Mouse (Mus musculus) common myeloid progenitor, adult 5-6 weeks (primary cell): Measurements from ENCODE around the gene B3gat2. TPM values are rescaled to one million over a fixed set of nuclear protein-coding genes. Genes with fewer than 3 reads are reported as not detected.
A peak's percentile ranks its signal among the peaks of the same experiment; 100 is the strongest.

Experiments
- ATAC-seq: replicated peaks from 2 replicates; pipeline ENCODE4 v1.8.0; 2016; ENCODE audit warnings: low read depth, mild to moderate bottlenecking, moderate TSS enrichment, inconsistent platforms; ENCODE audit not compliant: poor library complexity, severe bottlenecking
- total RNA-seq: library from RNA; stranded (forward); fragments of 200-1000, 187-1606 nt; gene quantifications from 2 replicates; pipeline ENCODE4 v1.2.3, GENCODE M21; 2017

Gene B3gat2
- 0.50 TPM in 1 of 2 replicates, not detected in the other for total RNA-seq

DNA sequence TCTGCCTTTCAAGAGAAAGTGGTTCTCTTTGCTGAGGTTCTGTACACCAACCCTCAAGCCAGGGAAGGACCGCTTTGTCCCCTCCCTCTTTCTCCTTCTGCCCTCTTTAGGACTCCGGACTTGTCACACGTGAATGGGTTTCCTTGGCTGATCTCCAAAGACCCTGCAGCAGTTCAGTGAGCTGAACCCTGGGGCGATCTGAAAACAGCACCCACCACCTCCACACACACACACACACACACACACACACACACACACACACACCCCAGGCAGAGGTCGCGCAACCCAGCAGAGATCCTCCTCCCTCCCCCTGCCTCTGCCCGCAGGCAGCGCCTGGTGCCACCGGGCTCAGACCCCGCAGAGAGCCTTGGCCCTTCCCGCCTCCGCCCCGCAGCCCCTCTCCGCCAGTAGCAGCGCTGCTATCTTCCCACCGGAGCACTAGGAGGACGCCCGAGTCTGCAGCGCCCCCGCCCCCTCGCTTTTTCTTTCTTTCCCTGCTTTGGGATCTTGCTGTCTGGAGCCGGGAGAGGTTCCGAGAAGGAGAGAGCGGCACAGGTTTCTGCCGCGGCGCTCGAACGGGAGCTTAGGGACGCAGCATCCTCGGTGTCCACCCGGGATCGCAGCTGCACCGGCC is at the start of gene B3gat2:
B3gat2 (plus strand) TSS at position 252 of the 634 bp plus-strand sequence.
- ATAC-seq, result no peak

- no peak for ATAC-seq
These were observed 41.2 kb upstream of the B3gat2 start for GRCm38 (mm10) chr1:23720326-23720725.

DNA sequence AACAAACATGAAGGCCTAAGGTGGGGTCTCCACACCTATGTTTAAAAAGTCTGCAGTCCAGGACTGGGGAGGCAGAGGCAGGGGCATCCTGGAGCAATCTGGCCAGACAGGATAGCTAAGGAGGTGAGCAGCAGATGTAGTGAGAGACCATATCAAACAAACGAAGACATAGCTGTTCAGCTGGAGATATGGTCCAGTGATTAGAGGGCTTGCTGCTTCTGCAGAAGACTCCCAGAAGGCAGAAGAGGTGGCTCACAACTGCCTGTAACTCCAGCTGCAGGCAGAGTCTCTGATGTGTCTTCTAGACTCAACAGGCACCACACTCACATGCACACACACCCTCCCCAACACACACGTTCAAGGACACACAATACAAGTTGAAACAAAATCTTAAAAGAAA is 40.5 kb upstream of the B3gat2 start:
- ATAC-seq, result no peak

DNA sequence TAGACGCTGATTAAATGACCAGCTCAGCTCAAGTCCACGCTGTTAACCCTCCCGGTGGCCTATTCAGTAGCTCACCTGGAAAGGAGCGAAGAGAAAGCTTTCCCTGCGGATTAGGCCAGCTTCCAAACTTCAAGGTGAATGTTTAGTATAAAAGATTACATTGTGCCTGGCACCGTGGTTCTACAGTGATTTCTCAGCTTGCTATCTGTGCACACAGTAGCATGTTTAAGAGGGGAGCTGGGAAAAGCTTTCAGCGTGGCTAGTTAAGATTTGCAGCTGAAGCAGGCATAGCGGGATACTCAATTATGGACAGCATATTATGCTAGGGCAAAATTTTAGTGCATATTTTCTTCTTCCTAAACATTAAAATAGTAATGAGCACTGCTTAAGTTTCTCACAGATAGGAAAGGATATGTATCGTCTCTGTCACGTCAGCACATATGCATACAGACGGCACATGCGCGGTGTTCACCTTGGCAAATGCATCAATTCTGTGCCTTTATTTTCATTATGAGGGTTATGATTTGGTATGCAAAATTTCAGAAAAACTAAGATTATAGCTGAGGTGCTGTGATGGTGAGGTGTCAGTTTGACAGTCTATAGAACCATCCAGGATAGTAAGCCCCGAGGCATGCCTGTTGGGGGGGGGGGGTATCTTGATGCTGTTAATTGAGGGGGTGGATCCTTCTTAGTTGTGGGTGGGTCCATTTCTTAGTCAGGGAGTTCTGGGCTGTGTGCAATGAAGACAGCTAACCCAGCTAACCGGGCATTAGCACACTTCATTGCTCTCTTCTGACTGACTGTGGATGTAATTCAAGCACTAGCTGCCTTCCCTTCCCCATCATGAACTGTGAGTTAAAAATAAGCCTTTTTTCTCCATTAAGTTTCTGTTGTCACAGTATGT is 38.8 kb upstream of the B3gat2 start:
- ATAC-seq, result no peak

DNA sequence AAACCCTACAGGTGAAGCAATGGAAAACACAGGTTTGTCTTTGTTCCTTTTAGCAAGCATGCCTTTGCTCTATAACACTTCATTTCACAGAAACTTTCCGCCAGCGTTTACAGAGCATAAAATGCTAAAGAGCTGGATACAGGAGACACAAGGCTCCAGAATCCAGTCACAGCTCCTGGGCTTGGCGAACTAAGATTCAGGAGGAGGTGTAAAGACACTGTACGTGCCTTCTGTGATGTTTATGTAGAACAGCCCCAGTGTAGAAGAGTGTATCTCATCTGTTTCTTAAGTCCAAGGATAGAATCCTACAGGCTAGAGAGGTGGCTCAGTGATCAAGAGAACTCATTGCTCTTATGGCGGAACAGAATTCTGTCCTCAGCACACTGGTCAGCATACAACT is 30.2 kb upstream of the B3gat2 start:
- no peak for ATAC-seq

DNA sequence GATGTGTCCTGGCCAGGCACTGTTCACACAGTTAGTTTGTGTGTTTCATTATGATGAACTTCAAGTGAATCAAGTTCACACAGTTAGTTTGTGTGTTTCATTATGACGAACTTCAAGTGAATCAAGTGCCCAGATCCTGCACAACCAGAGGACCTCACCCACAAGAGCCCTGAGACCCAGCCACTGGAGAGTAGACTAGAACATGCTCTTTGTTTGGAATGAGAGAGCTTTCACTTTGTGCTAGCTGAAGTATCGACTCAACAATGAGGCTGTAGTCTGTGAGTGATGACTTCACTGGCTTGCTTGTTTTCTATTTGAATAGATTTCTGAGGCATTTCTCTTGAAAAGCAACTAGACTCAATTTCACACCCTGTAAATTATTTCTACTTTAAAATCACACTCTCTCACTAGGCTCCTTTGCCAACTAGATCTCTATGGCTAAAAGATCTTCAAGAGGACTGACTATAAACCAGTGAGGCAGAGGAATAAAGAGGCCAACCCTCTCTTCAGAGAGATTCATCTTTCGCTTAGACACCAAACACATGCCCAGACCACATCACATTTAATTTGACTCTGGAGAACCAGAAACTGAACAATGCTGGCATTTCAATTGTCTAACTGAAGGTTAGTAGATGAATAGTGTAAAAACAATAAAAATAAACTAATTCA is 10.6 kb upstream of the B3gat2 start:
- ATAC-seq, result no peak

DNA sequence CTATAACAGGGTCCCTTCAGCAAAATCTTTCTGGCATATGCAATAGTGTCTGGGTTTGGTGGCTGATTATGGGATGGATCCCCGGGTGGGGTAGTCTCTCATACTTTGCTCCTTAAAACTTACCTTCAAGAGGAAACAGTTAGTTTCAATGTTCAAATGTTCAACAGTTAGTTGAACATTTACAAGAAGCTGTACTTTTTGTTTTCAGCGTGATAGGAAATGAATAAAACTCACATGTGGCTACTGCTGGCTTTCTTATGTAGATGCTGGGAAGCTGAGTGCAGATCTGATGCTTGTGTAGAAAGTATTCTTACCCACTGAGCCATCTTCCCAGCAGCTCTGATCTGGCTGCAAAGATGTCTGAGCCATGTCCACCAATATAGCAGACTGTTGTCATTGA is 8.5 kb upstream of the B3gat2 start:
- no peak for ATAC-seq

GRCm38 (mm10) chr1:23753591-23753990 is 8.0 kb upstream of the B3gat2 start:
- ATAC-seq, result no peak

GRCm38 (mm10) chr1:23754340-23754739 is 7.2 kb upstream of the B3gat2 start:
- no peak for ATAC-seq

GRCm38 (mm10) chr1:23754967-23755366 is 6.6 kb upstream of the B3gat2 start:
- ATAC-seq, result no peak

- ATAC-seq, result peak; percentile 52
These were observed 659 bp downstream of the B3gat2 start for GRCm38 (mm10) chr1:23762136-23762687.

DNA sequence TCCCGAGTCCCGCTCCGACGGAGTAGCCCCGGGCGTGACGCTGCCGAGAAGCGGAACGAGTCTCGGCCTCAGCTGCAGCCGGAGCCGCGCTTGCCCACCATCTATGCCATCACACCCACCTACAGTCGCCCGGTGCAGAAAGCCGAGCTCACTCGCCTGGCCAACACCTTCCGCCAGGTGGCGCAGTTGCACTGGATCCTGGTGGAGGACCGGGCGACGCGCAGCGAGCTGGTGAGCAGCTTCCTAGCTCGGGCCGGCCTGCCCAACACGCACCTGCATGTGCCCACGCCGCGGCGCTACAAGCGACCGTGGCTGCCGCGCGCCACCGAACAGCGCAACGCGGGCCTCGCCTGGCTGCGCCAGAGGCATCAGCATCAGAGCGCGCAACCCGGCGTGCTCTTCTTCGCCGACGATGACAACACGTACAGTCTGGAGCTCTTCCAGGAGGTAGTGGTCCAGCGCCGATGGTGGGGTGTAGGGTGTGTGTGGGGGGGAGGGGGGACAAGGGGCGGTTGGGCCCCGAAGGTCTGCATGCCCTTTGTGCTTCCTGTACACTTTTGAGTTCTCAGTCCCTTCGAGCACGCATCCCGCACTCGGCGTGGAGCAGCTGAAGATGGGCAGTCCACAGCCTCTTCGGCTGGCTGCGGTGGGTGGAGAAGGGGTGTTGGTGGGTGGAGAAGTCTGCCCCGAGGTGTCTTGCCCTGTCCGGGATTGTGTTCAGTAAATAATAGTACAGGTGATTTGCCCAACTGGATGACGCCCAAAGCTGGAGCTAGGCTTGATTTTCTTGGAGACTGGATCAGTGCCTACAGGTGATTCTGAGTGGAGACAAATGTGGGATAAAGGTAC is 1.5 kb downstream of the B3gat2 start:
- peak; percentile 95 for ATAC-seq

- no peak for ATAC-seq
These were observed 2.2 kb downstream of the B3gat2 start for GRCm38 (mm10) chr1:23763726-23764125.

GRCm38 (mm10) chr1:23764710-23765109 is 3.2 kb downstream of the B3gat2 start:
- ATAC-seq, result no peak

- ATAC-seq, result no peak
These were observed 11.5 kb downstream of the B3gat2 start for GRCm38 (mm10) chr1:23773039-23773438.

GRCm38 (mm10) chr1:23792737-23793533 is 31.4 kb downstream of the B3gat2 start:
- peak; percentile 99 for ATAC-seq

DNA sequence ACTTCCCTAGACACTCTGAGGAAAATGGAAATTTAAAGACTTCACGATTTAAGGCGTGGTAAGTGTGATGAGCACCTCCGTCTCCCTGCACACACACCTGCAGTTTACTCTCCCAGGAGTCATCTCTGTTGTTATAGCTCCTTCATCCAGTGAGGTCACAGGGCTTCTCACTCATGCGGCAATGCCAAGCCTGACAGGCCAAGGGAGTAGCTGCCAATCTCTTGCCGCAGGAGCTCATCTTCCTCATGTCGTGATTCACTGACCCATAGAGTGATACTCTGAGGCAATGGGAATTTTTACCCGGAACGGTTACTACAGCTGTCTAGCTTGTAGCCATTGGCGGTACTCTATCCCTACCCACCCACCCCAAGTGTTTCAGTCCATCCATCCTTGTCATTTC is 36.8 kb downstream of the B3gat2 start:
- ATAC-seq, result no peak

DNA sequence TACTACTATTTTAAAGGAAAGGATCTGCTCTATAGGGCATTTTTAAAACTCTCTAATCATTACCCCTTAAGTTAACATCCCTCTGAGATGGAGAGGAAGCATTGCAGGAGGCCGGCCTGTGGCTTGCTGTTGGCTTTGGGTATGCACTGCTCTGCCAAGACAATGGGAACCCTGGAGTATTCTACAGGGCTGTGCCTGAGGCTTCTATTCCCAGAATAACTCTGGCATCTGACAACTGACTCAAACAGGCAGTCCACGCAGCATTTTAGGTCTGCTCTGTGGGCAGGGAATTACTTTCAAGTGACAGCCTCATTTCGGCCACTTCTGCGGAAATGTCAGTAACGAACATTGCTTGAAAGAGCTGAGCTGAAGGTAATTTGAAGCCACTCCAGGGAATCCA is 60.1 kb downstream of the B3gat2 start:
- no peak for ATAC-seq
